Mouse (Mus musculus): Measurements from ENCODE around the gene Olfr705. TPM values are rescaled to one million over a fixed set of nuclear protein-coding genes. Genes with fewer than 3 reads are reported as not detected.
"Not testable (repeated sequence)": the region's sequence is repeated elsewhere in the genome, so short reads cannot be mapped to it uniquely, and the experiment has no call there.

Olfr705 gene
- polyA plus RNA-seq (2014; fragmentation: Nextera tagmentation; extraction: Ambion mirVana), result not detected in 2 replicates

DNA sequence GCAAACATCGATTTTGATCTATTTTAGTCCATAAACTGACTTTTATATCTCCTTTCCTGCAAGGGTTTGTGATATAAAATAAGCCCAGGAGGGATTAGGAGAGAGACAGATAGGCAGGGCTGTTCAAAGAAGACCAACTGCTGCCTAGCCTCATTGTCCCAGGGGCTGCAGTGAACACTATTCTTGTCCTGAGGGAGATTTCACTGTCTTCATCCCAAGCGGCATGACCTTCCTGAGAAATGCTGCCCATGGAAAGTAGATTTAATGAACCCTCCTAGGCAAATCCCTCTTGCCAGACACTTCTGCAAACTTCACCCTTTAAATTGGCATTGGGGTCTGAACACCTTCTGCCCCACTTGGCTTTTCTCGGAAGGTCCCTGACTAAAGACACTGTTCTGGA, at the start of gene Olfr705:
Gene Olfr705 (minus strand): TSS at position 101 of the 400 bp plus-strand sequence.
- no peaks in the 10 kb centered on the region for H3K27me3 ChIP-seq (ENCODE audit: control insufficient read depth, insufficient read depth, low read length)
- 83% methylated on average over 3 of the region's 3 CpGs for WGBS
- DNase-seq (ENCODE audit: low spot score, missing footprints) (no peak), ATAC-seq (ENCODE audit: low FRiP score) (no peak)
- H3K9ac ChIP-seq (ENCODE audit: low read length), result no peak within 1 kb of the TSS
- H3K4me1 ChIP-seq (ENCODE audit: control insufficient read depth, insufficient read depth, low read length), result no peaks in the 10 kb centered on the region
- no peak within 1 kb of the TSS for H3K4me3 ChIP-seq (ENCODE audit: low read depth, low read length)
- no peak within 1 kb of the TSS for H3K27ac ChIP-seq (ENCODE audit: low read depth, low read length)
- no peaks in the 10 kb centered on the region for H3K9me3 ChIP-seq (ENCODE audit: control insufficient read depth, low read length)
- no peaks in the 10 kb centered on the region for H3K36me3 ChIP-seq (ENCODE audit: control insufficient read depth, insufficient read depth, low read length)
- H3K4me2 ChIP-seq, result no peak within 1 kb of the TSS

- ATAC-seq (ENCODE audit: low FRiP score); H3K9me3 ChIP-seq (ENCODE audit: control insufficient read depth, low read length); H3K4me2 ChIP-seq; H3K4me3 ChIP-seq (ENCODE audit: low read depth, low read length); H3K9ac ChIP-seq (ENCODE audit: low read length); H3K27ac ChIP-seq (ENCODE audit: low read depth, low read length); H3K27me3 ChIP-seq (ENCODE audit: control insufficient read depth, insufficient read depth, low read length); H3K36me3 ChIP-seq (ENCODE audit: control insufficient read depth, insufficient read depth, low read length); DNase-seq (ENCODE audit: low spot score, missing footprints); H3K4me1 ChIP-seq (ENCODE audit: control insufficient read depth, insufficient read depth, low read length): not testable (repeated sequence)
- 93% methylated on average over 2 of the region's 7 CpGs for WGBS
Observed at GRCm38 (mm10) chr7:106920961-106921360, 44.3 kb upstream of the Olfr705 start.

DNA sequence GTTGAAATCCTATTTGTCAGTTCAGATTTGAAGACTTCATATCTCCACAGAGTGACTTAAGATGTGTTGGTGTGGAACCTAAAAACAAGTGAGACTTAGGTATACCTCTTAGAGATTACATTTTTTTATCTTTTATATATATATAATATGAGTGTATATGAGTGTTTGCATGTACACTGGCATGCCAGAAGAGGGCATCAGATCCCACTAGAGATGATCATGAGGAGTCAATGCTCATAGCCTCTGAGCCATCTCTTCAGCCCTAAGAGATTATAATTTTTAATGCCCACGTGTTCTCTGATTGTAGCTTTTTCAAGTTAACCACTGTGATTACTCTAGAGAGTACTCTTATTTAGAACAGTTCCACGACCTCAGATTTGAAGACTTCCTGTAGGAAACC, 31.0 kb upstream of the Olfr705 start, which contains the start of gene Olfr1532-ps1:
Gene Olfr1532-ps1 (plus strand): TSS at position 326 of the 400 bp plus-strand sequence.
- Histone ChIP-seq H3K4me2 (no peak within 1 kb of the TSS), H3K27me3 (ENCODE audit: control insufficient read depth, insufficient read depth, low read length) (no peaks in the 10 kb centered on the region), H3K4me1 (ENCODE audit: control insufficient read depth, insufficient read depth, low read length) (no peaks in the 10 kb centered on the region), H3K9me3 (ENCODE audit: control insufficient read depth, low read length) (no peaks in the 10 kb centered on the region), H3K36me3 (ENCODE audit: control insufficient read depth, insufficient read depth, low read length) (no peaks in the 10 kb centered on the region), H3K4me3 (ENCODE audit: low read depth, low read length) (no peak within 1 kb of the TSS), H3K9ac (ENCODE audit: low read length) (no peak within 1 kb of the TSS), H3K27ac (ENCODE audit: low read depth, low read length) (no peak within 1 kb of the TSS)
- no peak for ATAC-seq (ENCODE audit: low FRiP score)
- WGBS, result 67% methylated on average over 2 of the region's 2 CpGs
- no peak for DNase-seq (ENCODE audit: low spot score, missing footprints)

DNA sequence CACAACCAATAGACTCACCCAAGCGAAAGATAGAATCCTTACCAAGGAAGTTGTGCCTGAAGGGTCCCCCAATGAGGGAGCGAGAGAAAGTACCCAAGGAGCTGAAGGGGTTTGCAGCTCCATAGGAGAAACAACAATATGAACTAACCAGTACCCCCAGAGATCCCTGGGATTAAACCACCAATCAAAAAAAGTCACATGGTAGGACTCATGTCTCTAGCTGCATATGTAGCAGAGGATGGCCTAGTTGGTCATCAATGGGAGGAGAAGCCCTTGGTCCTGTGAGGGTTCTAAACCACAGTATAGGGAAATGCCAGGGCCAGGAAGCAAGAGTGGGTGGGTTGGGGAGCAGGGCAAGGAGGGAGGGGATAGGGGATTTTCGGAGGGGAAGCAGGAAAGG, 24.4 kb upstream of the Olfr705 start, which contains the start of gene Olfr707:
Gene Olfr707 (minus strand): TSS at position 101 of the 400 bp plus-strand sequence.
- H3K4me2 ChIP-seq; H3K4me3 ChIP-seq (ENCODE audit: low read depth, low read length); H3K9ac ChIP-seq (ENCODE audit: low read length); H3K36me3 ChIP-seq (ENCODE audit: control insufficient read depth, insufficient read depth, low read length); ATAC-seq (ENCODE audit: low FRiP score); H3K27me3 ChIP-seq (ENCODE audit: control insufficient read depth, insufficient read depth, low read length); H3K4me1 ChIP-seq (ENCODE audit: control insufficient read depth, insufficient read depth, low read length); H3K27ac ChIP-seq (ENCODE audit: low read depth, low read length); DNase-seq (ENCODE audit: low spot score, missing footprints); H3K9me3 ChIP-seq (ENCODE audit: control insufficient read depth, low read length): not testable (repeated sequence)
- 82% methylated on average over 3 of the region's 3 CpGs for WGBS

- no peaks in the 10 kb centered on the region for H3K27me3 ChIP-seq (ENCODE audit: control insufficient read depth, insufficient read depth, low read length)
- WGBS, result 80% methylated on average over 2 of the region's 2 CpGs
- no peak within 1 kb of the TSS for H3K27ac ChIP-seq (ENCODE audit: low read depth, low read length)
- no peak for ATAC-seq (ENCODE audit: low FRiP score)
- no peak for DNase-seq (ENCODE audit: low spot score, missing footprints)
- H3K36me3 ChIP-seq (ENCODE audit: control insufficient read depth, insufficient read depth, low read length), result no peaks in the 10 kb centered on the region
- H3K4me1 ChIP-seq (ENCODE audit: control insufficient read depth, insufficient read depth, low read length), result no peaks in the 10 kb centered on the region
- H3K9me3 ChIP-seq (ENCODE audit: control insufficient read depth, low read length), result no peaks in the 10 kb centered on the region
- no peak within 1 kb of the TSS for H3K4me3 ChIP-seq (ENCODE audit: low read depth, low read length)
- H3K9ac ChIP-seq (ENCODE audit: low read length), result no peak within 1 kb of the TSS
- no peak within 1 kb of the TSS for H3K4me2 ChIP-seq
Observed at GRCm38 (mm10) chr7:106888062-106888461, 11.4 kb upstream of the Olfr705 start, which contains the start of gene Olfr706. Olfr706 (minus strand) TSS chr7:106888162.

- ATAC-seq (ENCODE audit: low FRiP score) (no peak), DNase-seq (ENCODE audit: low spot score, missing footprints) (no peak)
- Histone ChIP-seq H3K36me3 (ENCODE audit: control insufficient read depth, insufficient read depth, low read length) (no peaks in the 10 kb centered on the region), H3K27me3 (ENCODE audit: control insufficient read depth, insufficient read depth, low read length) (no peaks in the 10 kb centered on the region), H3K9ac (ENCODE audit: low read length) (no peak within 1 kb of the TSS), H3K9me3 (ENCODE audit: control insufficient read depth, low read length) (no peaks in the 10 kb centered on the region), H3K27ac (ENCODE audit: low read depth, low read length) (no peak within 1 kb of the TSS), H3K4me2 (no peak within 1 kb of the TSS), H3K4me3 (ENCODE audit: low read depth, low read length) (no peak within 1 kb of the TSS), H3K4me1 (ENCODE audit: control insufficient read depth, insufficient read depth, low read length) (no peaks in the 10 kb centered on the region)
Observed at GRCm38 (mm10) chr7:106862885-106863284, 13.8 kb downstream of the Olfr705 start, which contains the start of gene Olfr704. Olfr704 (plus strand) TSS chr7:106863185.

DNA sequence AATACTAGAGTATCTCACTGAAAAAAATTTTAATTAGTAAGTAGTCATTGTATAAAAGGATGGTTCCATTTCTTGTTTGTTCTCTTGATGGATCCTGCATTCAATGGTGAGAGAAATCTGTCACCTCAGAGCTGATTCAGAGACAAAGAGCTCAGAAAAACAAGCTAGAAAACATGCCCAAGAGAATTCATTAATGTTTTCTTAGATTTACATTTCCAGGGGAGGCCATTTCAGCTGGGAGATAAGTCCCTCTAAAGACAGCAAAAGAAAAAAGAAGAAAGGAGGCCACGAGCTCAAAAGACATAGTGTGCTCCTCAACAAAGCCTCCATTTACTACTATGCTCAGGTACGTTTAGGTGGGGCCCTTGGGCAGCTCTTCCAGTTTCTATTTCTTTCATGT, 33.6 kb downstream of the Olfr705 start, which contains the start of gene Olfr703:
Gene Olfr703 (plus strand): TSS at position 301 of the 400 bp plus-strand sequence.
- Histone ChIP-seq H3K4me1 (ENCODE audit: control insufficient read depth, insufficient read depth, low read length) (no peaks in the 10 kb centered on the region), H3K36me3 (ENCODE audit: control insufficient read depth, insufficient read depth, low read length) (no peaks in the 10 kb centered on the region), H3K4me3 (ENCODE audit: low read depth, low read length) (no peak within 1 kb of the TSS), H3K9ac (ENCODE audit: low read length) (no peak within 1 kb of the TSS), H3K9me3 (ENCODE audit: control insufficient read depth, low read length) (no peaks in the 10 kb centered on the region), H3K27me3 (ENCODE audit: control insufficient read depth, insufficient read depth, low read length) (no peaks in the 10 kb centered on the region), H3K27ac (ENCODE audit: low read depth, low read length) (no peak within 1 kb of the TSS), H3K4me2 (no peak within 1 kb of the TSS)
- ATAC-seq (ENCODE audit: low FRiP score), result no peak
- WGBS, result 65% methylated on average over 2 of the region's 2 CpGs
- DNase-seq (ENCODE audit: low spot score, missing footprints), result no peak

GRCm38 (mm10) chr7:106833793-106834192, 42.9 kb downstream of the Olfr705 start, which contains the start of gene Olfr702:
Olfr702 (minus strand) TSS chr7:106833893.
- ATAC-seq (ENCODE audit: low FRiP score), result no peak
- H3K4me1 ChIP-seq (ENCODE audit: control insufficient read depth, insufficient read depth, low read length), result no peaks in the 10 kb centered on the region
- no peak for DNase-seq (ENCODE audit: low spot score, missing footprints)

More at GRCm38 (mm10) chr7:106833793-106834192, 42.9 kb downstream of the Olfr705 start, which contains the start of gene Olfr702:
- no peak within 1 kb of the TSS for H3K9ac ChIP-seq (ENCODE audit: low read length)
- H3K4me3 ChIP-seq (ENCODE audit: low read depth, low read length), result no peak within 1 kb of the TSS
- H3K27ac ChIP-seq (ENCODE audit: low read depth, low read length), result no peak within 1 kb of the TSS
- H3K9me3 ChIP-seq (ENCODE audit: control insufficient read depth, low read length), result no peaks in the 10 kb centered on the region
- no peak within 1 kb of the TSS for H3K4me2 ChIP-seq
- no peaks in the 10 kb centered on the region for H3K27me3 ChIP-seq (ENCODE audit: control insufficient read depth, insufficient read depth, low read length)
- no peaks in the 10 kb centered on the region for H3K36me3 ChIP-seq (ENCODE audit: control insufficient read depth, insufficient read depth, low read length)

Data from midbrain, embryonic 11.5 days (tissue).